Mouse (Mus musculus): Measurements from ENCODE around the gene Igfbpl1.
A peak's percentile ranks its signal among the peaks of the same experiment; 100 is the strongest.

The Igfbpl1 gene

GRCm38 (mm10) chr4:45770638-45771033 lies 56.1 kb downstream of the Igfbpl1 start:
- no peak for DNase-seq (ENCODE audit: low spot score)

GRCm38 (mm10) chr4:45769791-45770637 lies 56.7 kb downstream of the Igfbpl1 start:
- DNase-seq (ENCODE audit: low spot score): no peak

GRCm38 (mm10) chr4:45769141-45769540 lies 57.6 kb downstream of the Igfbpl1 start:
- no peak for DNase-seq (ENCODE audit: low spot score)

GRCm38 (mm10) chr4:45767891-45768558 lies 58.7 kb downstream of the Igfbpl1 start:
- DNase-seq (ENCODE audit: low spot score): peak; percentile 31

GRCm38 (mm10) chr4:45766774-45767173 lies 59.9 kb downstream of the Igfbpl1 start:
- no peak for DNase-seq (ENCODE audit: low spot score)

GRCm38 (mm10) chr4:45765565-45766201 lies 61.0 kb downstream of the Igfbpl1 start:
- DNase-seq (ENCODE audit: low spot score): no peak

- DNase-seq (ENCODE audit: low spot score): no peak
Measured at GRCm38 (mm10) chr4:45765121-45765564, 61.6 kb downstream of the Igfbpl1 start.

- DNase-seq (ENCODE audit: low spot score): no peak
Measured at GRCm38 (mm10) chr4:45764141-45764494, 62.6 kb downstream of the Igfbpl1 start.

GRCm38 (mm10) chr4:45763288-45764140 lies 63.2 kb downstream of the Igfbpl1 start:
- no peak for DNase-seq (ENCODE audit: low spot score)

- DNase-seq (ENCODE audit: low spot score): no peak
Measured at GRCm38 (mm10) chr4:45762600-45762999, 64.1 kb downstream of the Igfbpl1 start.

Measured in urinary bladder, postnatal 25 days (tissue).